Mouse (Mus musculus) MEL (cell line): Measurements from ENCODE around the gene Tgfbrap1.

Source experiments
- CTCF ChIP-seq, 3 experiments: IDR thresholded peaks in 2 of 3; conservative IDR thresholded peaks in 1 of 3; 2 replicates each; pipeline ENCODE4 v1.5.1; 2011 to 2012; ENCODE audit warnings: low read length in 3 of 3, low read depth in 2 of 3, mild to moderate bottlenecking in 2 of 3, improper control_type of control experiment in 1 of 3, inconsistent platforms in 1 of 3, mixed read lengths in 1 of 3, moderate library complexity in 1 of 3; ENCODE audit not compliant: control insufficient read depth in 1 of 3, insufficient read depth in 1 of 3, poor library complexity in 1 of 3, severe bottlenecking in 1 of 3
- ETS1 ChIP-seq: IDR thresholded peaks from 2 replicates; pipeline ENCODE4 v1.6.1; 2012; ENCODE audit warnings: low read depth, mild to moderate bottlenecking, inconsistent platforms, low read length, improper control_type of control experiment, moderate library complexity
- GATA1 ChIP-seq: IDR thresholded peaks from 2 replicates; pipeline ENCODE4 v1.6.1; 2011; ENCODE audit warnings: low read depth, low read length, improper control_type of control experiment
- MAX ChIP-seq: IDR thresholded peaks from 2 replicates; pipeline ENCODE4 v1.6.1; 2011; ENCODE audit warnings: low read length, improper control_type of control experiment
- MYC ChIP-seq: IDR thresholded peaks from 2 replicates; pipeline ENCODE4 v1.6.1; 2011; ENCODE audit warnings: low read depth, mild to moderate bottlenecking, low read length, improper control_type of control experiment, moderate library complexity
- POLR2A ChIP-seq, 2 experiments: IDR thresholded peaks; 2 replicates each; pipeline ENCODE4 v1.6.1; 2011 to 2012; ENCODE audit warnings: low read length in 2 of 2, mild to moderate bottlenecking in 2 of 2, control low read depth in 1 of 2, improper control_type of control experiment in 1 of 2, low read depth in 1 of 2, moderate library complexity in 1 of 2; ENCODE audit not compliant: control insufficient read depth in 1 of 2, insufficient read depth in 1 of 2, poor library complexity in 1 of 2
- SIN3A ChIP-seq: IDR thresholded peaks from 2 replicates; pipeline ENCODE4 v1.6.1; 2012; ENCODE audit warnings: low read length, improper control_type of control experiment, inconsistent platforms
- USF1 ChIP-seq: IDR thresholded peaks from 2 replicates; pipeline ENCODE4 v1.6.1; 2014; ENCODE audit warnings: low read depth, mild to moderate bottlenecking, inconsistent platforms, low read length, improper control_type of control experiment, moderate library complexity

GRCm38 (mm10) chr1:43130219-43130981, 32.0 kb upstream of the Tgfbrap1 start:
- TF ChIP-seq GATA1 (no peak), CTCF (IDR thresholded peaks at IDR 0.05 in 2 of 3, conservative IDR thresholded peaks at IDR 0.05 in 1 of 3; ENCODE audit: control insufficient read depth in 1 of 3, insufficient read depth in 1 of 3, low read depth in 2 of 3, low read length in 3 of 3, poor library complexity in 1 of 3, severe bottlenecking in 1 of 3) (no peak), USF1 (no peak), SIN3A (no peak), POLR2A (IDR thresholded peaks at IDR 0.05; ENCODE audit: control insufficient read depth in 1 of 2, insufficient read depth in 1 of 2, low read depth in 1 of 2, low read length in 2 of 2, poor library complexity in 1 of 2) (no peak), ETS1 (no peak), MAX (no peak), MYC (no peak)
